Mouse (Mus musculus) thymus, postnatal 0 days (tissue): ENCODE data around the gene Mcfd2. TPM values are rescaled to one million over a fixed set of nuclear protein-coding genes. Genes with fewer than 3 reads are reported as not detected.

ENCODE experiments used
- DNase-seq: peaks from one replicate; pipeline ENCODE4 v3.0.0-alpha.2; 2015; ENCODE audit warnings: low spot score
- polyA plus RNA-seq: library from polyadenylated mRNA; unstranded; fragments of >200 nt; fragmentation: Nextera tagmentation; extraction: Ambion mirVana; gene quantifications from 2 replicates; pipeline ENCODE4 v1.2.1, GENCODE M21; 2015

The Mcfd2 gene
- polyA plus RNA-seq, 1 experiment from 2014 or later = 57.7 TPM

- no peak for DNase-seq
Measured at GRCm38 (mm10) chr17:87237826-87238225, 27.9 kb downstream of the Mcfd2 start.

- DNase-seq = no peak
Measured at GRCm38 (mm10) chr17:87236725-87237650, 28.7 kb downstream of the Mcfd2 start.

GRCm38 (mm10) chr17:87235019-87235418 lies 30.7 kb downstream of the Mcfd2 start:
- DNase-seq = no peak

- DNase-seq = no peak
Measured at GRCm38 (mm10) chr17:87227878-87228277, 37.9 kb downstream of the Mcfd2 start.

GRCm38 (mm10) chr17:87226079-87226640 lies 39.6 kb downstream of the Mcfd2 start:
- DNase-seq = no peak

GRCm38 (mm10) chr17:87225384-87225783 lies 40.4 kb downstream of the Mcfd2 start:
- DNase-seq = no peak

- DNase-seq = no peak
Measured at GRCm38 (mm10) chr17:87224461-87224860, 41.3 kb downstream of the Mcfd2 start.

GRCm38 (mm10) chr17:87219456-87219855 lies 46.3 kb downstream of the Mcfd2 start:
- DNase-seq = no peak

GRCm38 (mm10) chr17:87214523-87214922 lies 51.2 kb downstream of the Mcfd2 start:
- DNase-seq = no peak

GRCm38 (mm10) chr17:87210525-87210924 lies 55.2 kb downstream of the Mcfd2 start:
- no peak for DNase-seq

- DNase-seq = no peak
Measured at GRCm38 (mm10) chr17:87206885-87207284, 58.9 kb downstream of the Mcfd2 start.

Other genes starting within 250 kb of the Mcfd2 start
- 25.8 and 26.9 TPM in 2 replicates for gene Pigf, start 240.5 kb downstream of the Mcfd2 start, polyA plus RNA-seq
- 200 TPM in 2 replicates for gene Cript, start 240.4 kb downstream of the Mcfd2 start, polyA plus RNA-seq
- gene Socs5, start 158.3 kb downstream of the Mcfd2 start, polyA plus RNA-seq = 3.5 and 3.6 TPM in 2 replicates
- gene Ttc7, start 17.0 kb upstream of the Mcfd2 start, polyA plus RNA-seq = 31.2 and 33.5 TPM in 2 replicates
- gene Stpg4, start 161.8 kb upstream of the Mcfd2 start, polyA plus RNA-seq = 0.23 TPM in 2 replicates
- 943 and 956 TPM in 2 replicates for gene Calm2, start 181.0 kb upstream of the Mcfd2 start, polyA plus RNA-seq